In genomic region chr4:81116411-81116810, GRCm38 (mm10) we compare ENCODE assay signal across 15 mouse cellular contexts.
"Had no signal": no experiment of that assay in that cellular context is flagged by ENCODE, and none has a peak within 500 bp of the region (broad histone marks: within the 10 kb centered on the region; RNA-seq: fewer than 3 reads in every experiment).

No protein-coding gene starts in this region.

- H3K4me3 ChIP-seq: intestine, embryonic 15.5 days; limb, embryonic 13.5 days; midbrain, embryonic 13.5 days had no signal

- H3K9me3 ChIP-seq: intestine, embryonic 15.5 days; limb, embryonic 13.5 days; midbrain, embryonic 13.5 days had no signal

- H3K27me3 ChIP-seq: intestine, embryonic 15.5 days; limb, embryonic 13.5 days; midbrain, embryonic 13.5 days had no signal

- DNase-seq: kidney, adult 18-20 months; kidney, postnatal 36 days; left cerebral cortex, postnatal 4 days; lung, adult 2 months; lung, postnatal 36 days; right cerebral cortex, postnatal 4 days; spleen, adult 18-20 months; thymus, adult 2 months; thymus, postnatal 25 days had no signal

- H3K27ac ChIP-seq: intestine, embryonic 15.5 days; kidney, postnatal 0 days; limb, embryonic 13.5 days; liver, embryonic 14.5 days; midbrain, embryonic 13.5 days had no signal

- H3K4me2 ChIP-seq: intestine, embryonic 15.5 days; limb, embryonic 13.5 days; midbrain, embryonic 13.5 days had no signal

- ATAC-seq: intestine, embryonic 15.5 days; lung, postnatal 0 days; midbrain, embryonic 13.5 days had no signal

- H3K36me3 ChIP-seq: intestine, embryonic 15.5 days; limb, embryonic 13.5 days; midbrain, embryonic 13.5 days had no signal

- H3K9ac ChIP-seq: intestine, embryonic 15.5 days; limb, embryonic 13.5 days; liver, embryonic 14.5 days; midbrain, embryonic 13.5 days had no signal

- H3K4me1 ChIP-seq: intestine, embryonic 15.5 days; limb, embryonic 13.5 days; midbrain, embryonic 13.5 days had no signal
